Comparison of ENCODE assay signal across 13 mouse cellular contexts in genomic region chr1:194774350-194774749, GRCm38 (mm10).
"Had no signal": no experiment of that assay in that cellular context is flagged by ENCODE, and none has a peak within 500 bp of the region (broad histone marks: within the 10 kb centered on the region; RNA-seq: fewer than 3 reads in every experiment).

No protein-coding gene starts in this region.

- H3K9me3 ChIP-seq: limb, embryonic 12.5 days; lung, embryonic 15.5 days; neural tube, embryonic 12.5 days had no signal

- H3K27me3 ChIP-seq: limb, embryonic 12.5 days; lung, embryonic 15.5 days; neural tube, embryonic 12.5 days had no signal

- H3K36me3 ChIP-seq: limb, embryonic 12.5 days; lung, embryonic 15.5 days had no signal

- H3K4me3 ChIP-seq: limb, embryonic 12.5 days; lung, embryonic 15.5 days; neural tube, embryonic 12.5 days had no signal

- H3K4me2 ChIP-seq: limb, embryonic 12.5 days; lung, embryonic 15.5 days; neural tube, embryonic 12.5 days had no signal

- H3K27ac ChIP-seq: limb, embryonic 12.5 days; lung, embryonic 15.5 days; macrophage; neural tube, embryonic 12.5 days had no signal

- H3K4me1 ChIP-seq: limb, embryonic 12.5 days; lung, embryonic 15.5 days; neural tube, embryonic 12.5 days had no signal

- H3K9ac ChIP-seq: limb, embryonic 12.5 days; lung, embryonic 15.5 days; neural tube, embryonic 12.5 days had no signal

- DNase-seq: kidney, adult 8-10 months; kidney, postnatal 25 days; layer of hippocampus, postnatal 36 days; lung, postnatal 14 days; midbrain, embryonic 14.5 days; right cerebral cortex, postnatal 4 days; spleen, adult 18-20 months; thymus, adult 18-20 months; thymus, postnatal 25 days had no signal
